Mouse (Mus musculus) G1E (cell line): ENCODE data around the gene Ski. TPM values are rescaled to one million over a fixed set of nuclear protein-coding genes. Genes with fewer than 3 reads are reported as not detected.

Source experiments
- ATAC-seq: 2 replicates; pipeline ENCODE4 v1.8.0; 2016; ENCODE audit warnings: mild to moderate bottlenecking; ENCODE audit not compliant: insufficient number of reproducible peaks, poor library complexity, low FRiP score, severe bottlenecking; ENCODE audit errors: extremely low read depth
- DNase-seq: peaks from one replicate; pipeline ENCODE4 v3.0.0; 2012; ENCODE audit warnings: low spot score
- H3K27me3 ChIP-seq: 2 replicates; pipeline ENCODE4 v1.6.1; 2012; ENCODE audit warnings: mild to moderate bottlenecking, low read length, inconsistent platforms; ENCODE audit not compliant: insufficient read depth
- H3K36me3 ChIP-seq: replicated peaks from 2 replicates; pipeline ENCODE3; 2012; ENCODE audit warnings: mild to moderate bottlenecking, inconsistent platforms
- H3K4me1 ChIP-seq: 2 replicates; pipeline ENCODE4 v1.6.1; 2012; ENCODE audit warnings: low read depth, low read length, inconsistent platforms, mixed read lengths; ENCODE audit not compliant: insufficient read depth
- H3K4me3 ChIP-seq: 2 replicates; pipeline ENCODE4 v1.5.1; 2012; ENCODE audit warnings: low read depth, mild to moderate bottlenecking, inconsistent platforms, low read length, moderate library complexity, mixed read lengths
- H3K9me3 ChIP-seq: replicated peaks from 2 replicates; pipeline ENCODE4 v1.6.1; 2012; ENCODE audit warnings: inconsistent platforms
- CTCF ChIP-seq: IDR thresholded peaks from 2 replicates; pipeline ENCODE4 v1.5.1; 2012; ENCODE audit warnings: low read depth, low read length, inconsistent platforms, mixed read lengths
- GATA1 ChIP-seq: IDR thresholded peaks from 2 replicates; pipeline ENCODE4 v1.6.1; 2012; ENCODE audit warnings: borderline replicate concordance, low read length, inconsistent platforms, mixed read lengths
- GATA2 ChIP-seq: IDR thresholded peaks from 2 replicates; pipeline ENCODE4 v1.6.1; 2012; ENCODE audit warnings: low read depth, low read length, inconsistent platforms, borderline replicate concordance
- POLR2AphosphoS5 ChIP-seq: IDR thresholded peaks from 2 replicates; pipeline ENCODE4 v1.6.1; 2012; ENCODE audit warnings: low read depth, low read length, inconsistent platforms; ENCODE audit not compliant: insufficient replicate concordance
- TAL1 ChIP-seq: conservative IDR thresholded peaks from 2 replicates; pipeline ENCODE4 v1.6.1; 2012; ENCODE audit warnings: low read depth, low read length, inconsistent platforms, mixed read lengths
- polyA plus RNA-seq: library from polyadenylated mRNA; stranded (reverse); fragments of >175 nt; gene quantifications from 2 replicates; pipeline ENCODE4 v1.2.3, GENCODE M21; 2012
- total RNA-seq, 2 experiments: library from RNA; stranded (forward) in 1 of 2; stranded (reverse) in 1 of 2; fragments of 200-1000 nt in 1 of 2; fragments of >200 nt in 1 of 2; fragmentation: Nextera tagmentation in 1 of 2; gene quantifications; 2 replicates each; pipeline ENCODE4 v1.2.3; 2014 to 2017

Ski gene
- total and polyA plus RNA-seq, 3 experiments = 16.9 to 58.4 (median 40.7) TPM

GRCm38 (mm10) chr4:155173822-155174785 lies 48.3 kb downstream of the Ski start:
- H3K4me3 ChIP-seq = peak overlapping the region; percentile 53; the same call in 1 of the 2 replicates
- H3K27me3 ChIP-seq = no peaks in the 10 kb centered on the region
- ATAC-seq (no peak), DNase-seq (peak; percentile 28)
- no peaks in the 10 kb centered on the region for H3K9me3 ChIP-seq
- H3K4me1 ChIP-seq = peaks cover 68% of the 10 kb centered on the region
- H3K36me3 ChIP-seq = peaks cover 40% of the 10 kb centered on the region
- TF ChIP-seq CTCF (no peak), GATA1 (no peak), TAL1 (no peak), POLR2AphosphoS5 (no peak), GATA2 (no peak)

- peaks cover 62% of the 10 kb centered on the region for H3K4me1 ChIP-seq
- peak overlapping the region; percentile 53; the same call in 1 of the 2 replicates for H3K4me3 ChIP-seq
- no peaks in the 10 kb centered on the region for H3K27me3 ChIP-seq
- peak; percentile 60 for DNase-seq
- H3K36me3 ChIP-seq = peaks cover 40% of the 10 kb centered on the region
- ATAC-seq = peak; percentile 65
- no peaks in the 10 kb centered on the region for H3K9me3 ChIP-seq
- TF ChIP-seq GATA1 (no peak), GATA2 (no peak), CTCF (no peak), POLR2AphosphoS5 (no peak), TAL1 (no peak)
Observed at GRCm38 (mm10) chr4:155172909-155173821, 49.2 kb downstream of the Ski start.

DNA sequence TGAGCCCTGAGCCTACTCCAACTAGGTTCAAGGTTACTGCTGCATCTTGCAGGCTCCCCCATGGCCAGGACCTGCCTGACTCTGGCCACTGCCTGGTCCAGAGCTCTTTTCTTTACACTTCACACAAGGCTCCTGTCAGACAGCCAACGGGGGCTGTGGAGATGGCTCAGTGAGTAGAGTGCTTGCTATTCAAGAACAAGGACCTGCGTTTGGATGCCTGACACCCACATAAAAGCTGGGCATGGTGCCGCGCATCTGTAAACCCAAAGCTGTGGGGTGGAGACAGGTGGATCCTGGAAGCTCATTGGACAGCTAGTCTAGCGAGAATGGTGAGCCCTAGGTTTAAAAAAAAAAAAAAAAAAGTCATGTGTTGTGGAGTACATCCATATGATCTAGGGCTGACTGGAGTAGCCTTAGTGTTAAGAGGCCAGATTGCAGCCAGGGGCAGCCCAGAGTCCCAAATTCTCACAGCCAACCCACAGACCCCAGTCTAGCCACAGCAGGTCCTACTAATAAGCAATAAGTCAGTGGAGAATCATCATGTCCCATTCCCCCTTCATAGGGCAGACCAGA lies 50.3 kb downstream of the Ski start:
- no peak for TF ChIP-seq GATA1
- no peak for TF ChIP-seq TAL1
- TF ChIP-seq CTCF = no peak
- no peak for TF ChIP-seq POLR2AphosphoS5
- no peak for TF ChIP-seq GATA2
- Histone ChIP-seq H3K27me3 (no peaks in the 10 kb centered on the region), H3K36me3 (peaks cover 43% of the 10 kb centered on the region), H3K9me3 (no peaks in the 10 kb centered on the region), H3K4me1 (peaks cover 58% of the 10 kb centered on the region), H3K4me3 (no peak overlapping the region)
- DNase-seq (no peak), ATAC-seq (no peak)

DNA sequence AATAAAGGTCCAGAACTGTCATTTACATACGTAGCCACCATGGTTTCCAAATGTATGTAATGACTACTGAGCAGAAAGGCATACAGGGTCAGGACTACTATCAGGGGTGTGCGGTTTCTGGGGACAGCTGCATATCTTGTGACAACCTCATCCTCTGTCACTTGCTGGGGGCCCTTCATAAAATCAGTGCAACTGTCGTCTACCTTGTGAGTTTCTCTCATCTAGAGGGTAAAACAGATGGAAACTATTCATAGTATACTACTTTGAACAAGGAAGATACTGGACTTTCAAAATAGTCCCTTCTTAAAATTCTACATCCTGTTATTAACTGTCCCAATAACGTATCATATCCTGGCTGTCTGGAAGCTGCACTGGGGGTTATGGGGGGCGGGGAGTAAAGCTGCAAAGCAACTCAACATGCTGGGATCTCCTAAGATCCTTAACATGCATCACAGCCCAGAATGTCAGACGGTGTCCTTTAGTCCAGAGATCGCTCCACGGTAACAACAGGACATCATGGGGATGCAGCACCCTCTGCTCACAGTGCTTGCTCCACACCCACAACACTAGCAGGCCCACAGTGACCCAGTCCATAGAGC lies 51.7 kb downstream of the Ski start:
- H3K27me3 ChIP-seq = no peaks in the 10 kb centered on the region
- peaks cover 53% of the 10 kb centered on the region for H3K4me1 ChIP-seq
- DNase-seq (no peak), ATAC-seq (no peak)
- H3K9me3 ChIP-seq = no peaks in the 10 kb centered on the region
- H3K36me3 ChIP-seq = peaks cover 39% of the 10 kb centered on the region
- TF ChIP-seq GATA2 (no peak), POLR2AphosphoS5 (no peak), CTCF (no peak), GATA1 (no peak), TAL1 (no peak)
- H3K4me3 ChIP-seq = no peak overlapping the region

DNA sequence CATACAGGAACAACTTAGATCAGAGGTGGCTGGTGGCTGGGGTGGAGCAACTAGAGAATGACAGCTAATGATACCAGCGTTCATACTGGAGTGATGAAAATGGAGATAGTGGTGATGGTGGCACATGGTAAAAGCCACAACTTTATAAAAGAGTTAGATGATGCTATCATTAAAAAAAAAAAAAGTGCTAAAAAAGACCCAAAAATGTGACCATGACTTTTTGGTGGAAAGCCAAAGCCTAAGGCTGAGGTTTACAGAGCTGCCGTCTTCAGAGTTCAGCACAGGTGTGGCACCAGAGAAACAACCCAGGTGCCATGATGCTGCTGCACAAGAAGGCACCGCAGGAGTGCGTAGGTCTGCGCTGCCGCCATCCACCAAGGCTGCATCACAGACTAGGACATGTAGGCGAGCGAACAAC lies 53.5 kb downstream of the Ski start:
- Histone ChIP-seq H3K4me3 (no peak overlapping the region), H3K4me1 (peaks cover 44% of the 10 kb centered on the region), H3K27me3 (no peaks in the 10 kb centered on the region), H3K36me3 (peaks cover 44% of the 10 kb centered on the region), H3K9me3 (peaks cover 7% of the 10 kb centered on the region)
- TF ChIP-seq CTCF = no peak
- no peak for TF ChIP-seq GATA2
- no peak for TF ChIP-seq TAL1
- no peak for TF ChIP-seq GATA1
- no peak for TF ChIP-seq POLR2AphosphoS5
- no peak for DNase-seq
- no peak for ATAC-seq
